Mouse (Mus musculus) adrenal gland, adult 2 months (tissue): ENCODE measurements at regions not wholly inside any gene's neighbourhood (a gene's known extent, or its start where the extent isn't known, plus 50 kb on each side); places are given as distances from the start of the nearest gene placed in this dataset.
"Not testable (repeated sequence)": the region's sequence is repeated elsewhere in the genome, so short reads cannot be mapped to it uniquely, and the experiment has no call there.

ENCODE experiments used
- DNase-seq: peaks from one replicate; pipeline ENCODE4 v3.0.0; 2021

- no peak for DNase-seq
Observed at GRCm38 (mm10) chr5:148704769-148705168, 152.2 kb upstream of the Ubl3 start.

DNA sequence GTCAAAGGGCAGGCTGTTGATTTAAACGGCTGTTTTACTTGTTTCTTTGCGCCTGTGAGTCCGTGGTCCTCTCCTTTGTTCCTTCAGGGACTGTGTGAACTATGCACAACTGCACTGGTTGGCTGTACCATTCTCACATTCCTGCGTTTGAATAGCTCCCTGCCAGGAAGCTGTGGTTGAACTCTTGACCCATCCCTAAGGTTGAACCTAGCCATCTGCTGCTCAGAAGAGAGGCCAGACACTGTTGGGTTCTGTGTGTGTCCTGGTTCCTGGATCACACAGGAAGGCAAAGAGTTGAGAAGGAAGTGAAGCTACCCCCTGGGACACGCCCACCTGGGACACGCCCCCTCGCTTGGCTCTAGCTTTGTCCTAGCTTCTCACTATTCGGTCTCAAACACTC, 149.3 kb upstream of the Ubl3 start:
- DNase-seq = no peak

GRCm38 (mm10) chr5:148701001-148701400, 148.4 kb upstream of the Ubl3 start:
- DNase-seq = no peak

DNA sequence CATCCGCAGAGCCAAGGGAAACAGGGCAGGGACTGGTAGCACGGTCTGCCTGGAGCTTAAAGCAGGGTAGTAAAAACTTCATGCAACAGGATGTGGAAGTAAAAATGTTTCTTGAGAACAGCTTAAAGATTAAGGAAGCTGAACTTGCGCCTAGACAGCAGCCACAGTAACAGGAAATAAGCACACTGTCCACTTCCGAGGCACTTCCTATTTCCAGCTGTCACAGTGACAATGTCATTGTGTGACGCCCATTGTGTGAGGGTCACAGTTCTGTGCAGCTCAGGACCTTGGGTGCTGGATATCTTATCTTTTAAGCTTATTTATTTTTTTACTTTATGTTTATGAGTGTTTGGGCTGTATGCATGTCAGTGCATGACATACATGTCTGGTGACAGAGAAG, 147.7 kb upstream of the Ubl3 start:
- DNase-seq = no peak

- peak; percentile 46 for DNase-seq
Observed at GRCm38 (mm10) chr5:148697631-148698368, 145.2 kb upstream of the Ubl3 start.

DNA sequence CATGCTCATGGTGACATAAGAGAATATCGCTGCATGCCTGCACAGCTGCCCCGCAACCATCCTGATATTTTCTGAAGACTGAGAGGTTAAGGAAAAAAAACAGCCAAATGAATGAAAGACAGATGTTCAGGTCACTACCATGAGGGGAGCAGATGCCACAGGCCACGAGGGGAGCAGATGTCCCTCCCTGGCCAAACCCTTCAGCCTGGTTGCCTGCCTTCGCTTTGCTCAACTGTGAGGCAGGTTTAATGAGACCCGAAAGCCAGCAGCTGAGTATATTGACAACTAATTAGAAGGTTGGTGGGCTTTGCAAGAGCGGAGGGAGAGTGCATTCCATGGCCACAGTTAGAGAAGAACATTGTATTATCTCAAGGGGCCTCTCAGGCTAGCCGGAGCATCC, 141.8 kb upstream of the Ubl3 start:
- no peak for DNase-seq

- DNase-seq = no peak
Observed at GRCm38 (mm10) chr5:148691486-148691885, 138.9 kb upstream of the Ubl3 start.

- no peak for DNase-seq
Observed at GRCm38 (mm10) chr5:148690823-148691197, 138.2 kb upstream of the Ubl3 start.

- DNase-seq = no peak
Observed at GRCm38 (mm10) chr5:148690158-148690822, 137.7 kb upstream of the Ubl3 start.

DNA sequence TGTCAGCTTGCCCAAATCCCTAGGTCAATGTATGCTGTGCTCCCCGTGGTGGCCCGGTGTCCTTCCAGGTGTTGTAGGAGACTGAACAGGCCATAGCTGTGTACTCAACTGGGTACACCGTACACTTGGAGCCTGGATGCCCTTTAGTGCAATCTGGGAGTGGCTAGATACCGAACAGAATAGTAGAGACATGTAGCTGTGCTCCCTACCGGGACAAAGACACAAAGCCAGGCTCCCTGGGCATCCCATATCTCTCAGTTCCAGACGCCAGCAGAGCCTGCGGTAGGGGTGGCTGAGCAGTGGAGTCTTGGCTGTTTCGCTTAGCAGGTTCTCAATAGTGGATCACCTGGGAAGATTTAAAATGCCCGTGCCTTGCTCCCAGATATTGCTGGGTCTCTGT, 136.7 kb upstream of the Ubl3 start:
- DNase-seq = no peak

- no peak for DNase-seq
Observed at GRCm38 (mm10) chr5:148688501-148688900, 135.9 kb upstream of the Ubl3 start.

DNA sequence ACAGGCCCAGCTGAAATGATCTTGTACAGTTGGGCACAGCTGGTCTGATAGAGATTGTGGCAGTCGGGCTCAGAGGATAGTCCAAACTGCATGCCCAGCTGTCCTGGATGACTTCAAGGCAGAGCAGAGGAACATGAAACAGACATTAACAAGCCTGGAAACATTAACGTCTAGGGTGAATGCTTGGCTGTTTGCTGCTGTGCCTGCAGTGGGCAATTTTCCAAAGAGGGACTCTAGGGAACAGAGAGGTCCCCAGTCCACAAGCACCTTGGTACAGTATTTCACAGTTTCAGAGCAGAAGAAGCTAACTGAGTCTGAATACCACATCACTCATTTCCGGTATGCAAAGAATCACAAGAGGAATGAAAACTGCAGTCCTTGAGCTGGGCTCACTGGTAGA, 135.2 kb upstream of the Ubl3 start:
- DNase-seq = no peak

DNA sequence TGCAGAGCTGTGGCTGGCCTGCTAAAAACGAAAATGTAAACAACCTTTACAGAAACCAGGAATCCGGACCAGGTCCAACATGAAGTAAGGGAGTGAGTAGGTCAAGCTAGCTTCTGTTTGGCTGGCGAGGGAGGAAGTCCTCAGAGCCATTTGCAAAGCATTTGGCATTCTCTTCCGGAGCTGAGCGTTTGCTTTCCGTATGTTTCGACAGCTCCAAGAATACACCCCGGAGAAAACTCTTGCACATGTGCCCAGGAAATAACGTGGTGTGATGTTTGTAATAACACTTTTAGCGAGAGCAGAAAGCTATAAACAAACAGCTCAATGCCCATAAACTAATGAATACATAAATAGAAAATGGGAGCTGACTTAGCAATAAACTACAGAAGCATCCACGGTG, 131.6 kb upstream of the Ubl3 start:
- no peak for DNase-seq

GRCm38 (mm10) chr5:148682553-148682952, 130.0 kb upstream of the Ubl3 start:
- no peak for DNase-seq

DNA sequence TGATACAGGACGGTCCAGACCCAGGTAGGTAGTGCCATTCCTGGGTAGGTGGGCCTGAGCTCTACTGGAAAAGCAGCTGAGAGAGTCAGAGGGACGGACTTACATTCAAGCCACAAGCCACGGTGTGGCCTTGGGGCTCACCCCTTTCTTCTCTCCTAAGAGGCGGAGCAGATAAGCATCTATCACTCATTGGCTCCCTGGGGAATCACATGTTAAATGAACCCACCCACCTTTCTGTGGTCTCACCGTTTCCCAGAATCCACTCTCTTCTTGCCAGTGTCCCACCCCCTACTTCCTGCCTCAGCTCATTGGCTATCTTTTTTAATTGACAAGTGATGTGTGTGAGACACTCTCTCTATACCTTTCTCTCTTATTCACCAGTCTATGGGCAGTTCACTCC, 127.8 kb upstream of the Ubl3 start:
- DNase-seq = no peak

DNA sequence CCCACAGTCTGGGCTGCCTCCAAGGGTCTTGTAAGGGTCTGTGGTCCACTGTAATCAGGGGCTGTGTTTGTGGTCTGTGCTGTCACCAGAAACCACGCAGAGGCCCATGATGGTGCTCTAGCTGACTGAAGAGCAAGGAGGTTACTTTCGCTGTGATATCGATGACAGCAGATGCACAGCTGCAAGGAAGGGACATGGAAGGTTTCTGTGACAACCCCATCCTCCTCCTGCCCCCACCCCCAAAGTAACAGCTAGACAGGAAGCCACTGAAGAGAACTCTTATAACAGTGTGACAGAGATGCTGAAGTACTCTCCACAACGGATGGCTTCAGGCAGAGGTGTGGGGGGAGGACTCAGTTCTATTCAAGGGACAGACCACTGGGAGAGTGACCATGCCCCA, 127.0 kb upstream of the Ubl3 start:
- DNase-seq = no peak

- DNase-seq = not testable (repeated sequence)
Observed at GRCm38 (mm10) chr5:148678285-148678937, 125.8 kb upstream of the Ubl3 start.

DNA sequence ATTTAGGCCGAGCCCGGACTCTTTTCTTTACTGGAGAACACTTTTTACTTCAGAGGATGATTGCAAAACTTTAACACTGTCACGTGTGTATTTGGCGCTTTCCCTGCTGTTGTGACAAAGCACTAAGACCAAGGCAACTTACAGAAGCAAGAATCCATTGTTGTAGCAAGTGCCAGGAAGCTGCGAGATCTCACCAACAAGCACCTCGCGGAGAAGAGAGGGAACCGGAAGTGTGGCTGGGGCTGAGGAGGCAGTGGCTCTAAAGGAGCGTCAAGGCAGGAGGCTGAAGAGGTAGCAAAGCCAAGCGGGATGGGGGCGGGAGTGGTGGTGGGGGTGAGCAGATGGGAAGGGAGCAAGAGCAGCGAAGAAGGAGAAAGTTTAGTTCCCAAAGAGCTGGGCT, 121.7 kb upstream of the Ubl3 start:
- no peak for DNase-seq

DNA sequence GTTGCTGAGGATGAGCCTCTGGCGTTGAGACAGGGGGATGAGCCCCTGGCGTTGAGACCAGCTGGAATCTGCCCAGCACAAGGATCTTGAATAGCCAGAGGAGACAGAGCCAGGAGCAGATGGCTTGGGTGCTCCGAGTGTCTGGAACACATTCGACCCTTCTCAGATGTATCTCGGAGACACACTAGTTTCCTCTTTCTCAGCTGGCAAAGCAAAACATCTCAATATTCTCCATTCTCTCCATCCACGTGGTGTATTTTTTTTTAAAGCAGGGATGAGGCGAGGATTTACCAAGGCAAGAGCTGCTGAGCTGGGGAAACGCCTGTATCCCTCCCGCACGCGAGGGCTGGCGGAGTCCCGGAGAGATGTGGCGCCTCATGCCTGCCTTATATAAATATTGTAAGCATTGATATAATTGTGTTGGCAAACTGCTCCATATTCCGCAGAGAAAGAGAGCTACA, 109.7 kb upstream of the Ubl3 start:
- no peak for DNase-seq

- DNase-seq = no peak
Observed at GRCm38 (mm10) chr5:148661120-148661519, 108.5 kb upstream of the Ubl3 start.

DNA sequence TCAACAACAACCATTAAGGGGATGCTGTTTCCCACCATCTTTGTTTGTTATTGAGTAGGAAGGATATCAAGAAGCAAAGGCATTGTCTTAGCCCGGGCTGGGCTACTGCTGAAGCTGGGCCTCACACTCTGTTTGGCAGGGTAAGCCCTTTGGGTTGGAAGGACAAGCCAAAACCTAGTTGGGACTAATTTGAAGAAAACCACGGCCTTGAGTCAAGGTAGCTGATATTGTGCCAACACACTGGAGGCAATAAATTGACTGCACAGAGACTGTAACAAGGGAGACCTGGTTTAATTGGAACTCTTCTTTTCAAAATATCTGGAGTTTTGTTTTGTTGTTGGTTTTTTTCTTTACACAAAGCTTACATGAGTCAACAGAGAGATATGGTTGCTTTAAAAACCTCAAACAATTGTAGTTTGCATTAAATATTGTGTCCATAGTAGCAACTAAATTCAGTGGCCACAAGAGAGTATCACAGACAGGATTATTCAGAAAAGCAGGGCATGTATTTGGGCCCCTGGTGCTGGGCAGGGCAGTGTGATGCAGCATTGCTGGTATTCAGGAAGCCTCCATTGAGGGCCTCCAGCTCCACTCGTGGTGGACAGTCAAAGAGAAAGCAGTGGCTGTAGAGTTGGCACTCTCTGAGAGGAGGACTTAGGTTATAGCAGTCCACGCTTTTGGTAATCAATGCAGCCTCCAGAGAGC, 105.5 kb upstream of the Ubl3 start:
- peak; percentile 79 for DNase-seq

GRCm38 (mm10) chr5:148652525-148653243, 100.1 kb upstream of the Ubl3 start:
- DNase-seq = no peak
